Mouse (Mus musculus) myocyte (in vitro differentiated cells): ENCODE data around the gene Dtnb. TPM values are rescaled to one million over a fixed set of nuclear protein-coding genes. Genes with fewer than 3 reads are reported as not detected.
"Not testable (repeated sequence)": the region's sequence is repeated elsewhere in the genome, so short reads cannot be mapped to it uniquely, and the experiment has no call there.

Experiments used
- H3K27me3 ChIP-seq: one replicate; pipeline ENCODE4 v1.6.1; 2011; ENCODE audit not compliant: control insufficient read depth, insufficient read depth, insufficient read length
- H3K36me3 ChIP-seq: one replicate; pipeline ENCODE4 v1.6.1; 2011; ENCODE audit not compliant: control insufficient read depth, insufficient read depth
- H3K4me2 ChIP-seq: one replicate; pipeline ENCODE4 v1.6.1; 2011; ENCODE audit warnings: low read depth, control low read depth
- H3K4me3 ChIP-seq: one replicate; pipeline ENCODE4 v1.5.1; 2011; ENCODE audit warnings: mild to moderate bottlenecking, control low read depth, moderate library complexity
- H3K79me2 ChIP-seq: one replicate; pipeline ENCODE4 v1.6.1; 2011; ENCODE audit not compliant: control insufficient read depth, insufficient read depth
- H3ac ChIP-seq: one replicate; pipeline ENCODE4 v1.6.1; 2011; ENCODE audit not compliant: control insufficient read depth, insufficient read length
- CEBPB ChIP-seq: IDR thresholded peaks from 2 replicates; pipeline ENCODE4 v1.6.1; 2011; ENCODE audit warnings: mild to moderate bottlenecking, moderate library complexity; ENCODE audit not compliant: poor library complexity, insufficient read depth, severe bottlenecking
- E2F4 ChIP-seq: IDR thresholded peaks from one replicate; pipeline ENCODE4 v1.6.1; 2011; ENCODE audit warnings: mild to moderate bottlenecking, control low read depth, moderate library complexity; ENCODE audit not compliant: insufficient read depth
- MAX ChIP-seq: IDR thresholded peaks from one replicate; pipeline ENCODE4 v1.6.1; 2011; ENCODE audit warnings: low read depth, mild to moderate bottlenecking, control low read depth
- MYOD1 ChIP-seq, 3 experiments: IDR thresholded peaks; one replicate each; pipeline ENCODE4 v1.6.1; 2011; ENCODE audit warnings: control low read depth in 2 of 3, low read depth in 2 of 3, mild to moderate bottlenecking in 2 of 3, moderate library complexity in 1 of 3; ENCODE audit not compliant: insufficient read length in 2 of 3, control insufficient read depth in 1 of 3
- MYOG ChIP-seq, 3 experiments: IDR thresholded peaks; one replicate each; pipeline ENCODE4 v1.6.1; 2011; ENCODE audit warnings: control low read depth in 2 of 3, low read depth in 2 of 3, mild to moderate bottlenecking in 2 of 3; ENCODE audit not compliant: insufficient read length in 2 of 3, control insufficient read depth in 1 of 3, insufficient read depth in 1 of 3
- POLR2A ChIP-seq: IDR thresholded peaks from one replicate; pipeline ENCODE4 v1.6.1; 2011; ENCODE audit warnings: low read depth, mild to moderate bottlenecking, control low read depth, moderate library complexity; ENCODE audit not compliant: insufficient read length
- POLR2AphosphoS2 ChIP-seq: IDR thresholded peaks from one replicate; pipeline ENCODE4 v1.6.1; 2011; ENCODE audit warnings: low read depth, control low read depth; ENCODE audit not compliant: insufficient read length
- REST ChIP-seq: IDR thresholded peaks from one replicate; pipeline ENCODE4 v1.6.1; 2011; ENCODE audit warnings: mild to moderate bottlenecking, control low read depth, moderate library complexity; ENCODE audit not compliant: insufficient read depth, insufficient read length
- SRF ChIP-seq: IDR thresholded peaks from one replicate; pipeline ENCODE4 v1.6.1; 2011; ENCODE audit warnings: low read depth; ENCODE audit not compliant: control insufficient read depth, insufficient read length
- TCF12 ChIP-seq: IDR thresholded peaks from one replicate; pipeline ENCODE4 v1.6.1; 2011; ENCODE audit warnings: mild to moderate bottlenecking, control low read depth; ENCODE audit not compliant: poor library complexity, insufficient read depth, severe bottlenecking
- TCF3 ChIP-seq: IDR thresholded peaks from one replicate; pipeline ENCODE4 v1.6.1; 2011; ENCODE audit warnings: low read depth, control low read depth; ENCODE audit not compliant: insufficient read length
- USF1 ChIP-seq: IDR thresholded peaks from one replicate; pipeline ENCODE4 v1.6.1; 2011; ENCODE audit warnings: low read depth, mild to moderate bottlenecking, control low read depth, moderate library complexity
- polyA plus RNA-seq: library from polyadenylated mRNA; unstranded; fragments of >200 nt; fragmentation: generic; extraction: Trizol; gene quantifications from one replicate; pipeline ENCODE4 v1.2.1, GENCODE M21; 2012; ENCODE audit warnings: missing spikeins

The Dtnb gene
- polyA plus RNA-seq, 1 experiment, result 5.5 TPM

DNA sequence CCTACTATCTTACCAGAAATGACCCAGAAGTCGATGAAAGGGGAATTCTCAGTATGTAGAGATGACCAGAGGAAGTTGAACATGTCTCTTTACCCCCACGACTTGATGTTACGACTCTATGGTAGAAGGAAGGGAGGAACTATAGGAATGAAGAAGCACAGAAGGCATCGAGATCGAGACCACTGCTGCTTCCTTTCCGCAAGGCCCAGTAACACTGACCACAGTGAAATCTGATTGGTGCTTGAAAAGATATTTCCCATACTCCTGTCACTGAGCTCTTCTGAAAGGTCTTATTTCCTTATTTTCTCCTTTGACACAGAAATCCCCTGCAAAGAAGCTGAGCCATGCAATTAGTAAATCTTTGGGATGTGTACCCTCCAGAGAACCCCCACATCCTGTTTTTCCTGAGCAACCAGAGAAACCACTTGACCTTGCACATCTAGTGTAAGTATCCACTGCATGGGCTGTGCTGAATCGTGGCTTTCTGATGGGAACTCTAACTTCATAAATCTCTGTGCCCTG is 114.3 kb downstream of the Dtnb start:
- no peak for TF ChIP-seq CEBPB
- TF ChIP-seq MYOG (IDR thresholded peaks at IDR 0.05; ENCODE audit: control insufficient read depth in 1 of 3, insufficient read depth in 1 of 3, insufficient read length in 2 of 3, low read depth in 2 of 3), result no peak
- TF ChIP-seq USF1, result no peak
- TF ChIP-seq POLR2A, result no peak
- TF ChIP-seq TCF3, result no peak
- no peak for TF ChIP-seq MYOD1 (IDR thresholded peaks at IDR 0.05; ENCODE audit: control insufficient read depth in 1 of 3, insufficient read length in 2 of 3, low read depth in 2 of 3)
- TF ChIP-seq POLR2AphosphoS2, result no peak
- no peak for TF ChIP-seq MAX
- TF ChIP-seq TCF12, result no peak
- TF ChIP-seq REST, result no peak
- no peak for TF ChIP-seq SRF
- no peak for TF ChIP-seq E2F4
- Histone ChIP-seq H3K4me2 (no peak overlapping the region), H3ac (no peak overlapping the region), H3K36me3 (no peaks in the 10 kb centered on the region), H3K4me3 (no peak overlapping the region), H3K27me3 (no peaks in the 10 kb centered on the region), H3K79me2 (no peaks in the 10 kb centered on the region)

DNA sequence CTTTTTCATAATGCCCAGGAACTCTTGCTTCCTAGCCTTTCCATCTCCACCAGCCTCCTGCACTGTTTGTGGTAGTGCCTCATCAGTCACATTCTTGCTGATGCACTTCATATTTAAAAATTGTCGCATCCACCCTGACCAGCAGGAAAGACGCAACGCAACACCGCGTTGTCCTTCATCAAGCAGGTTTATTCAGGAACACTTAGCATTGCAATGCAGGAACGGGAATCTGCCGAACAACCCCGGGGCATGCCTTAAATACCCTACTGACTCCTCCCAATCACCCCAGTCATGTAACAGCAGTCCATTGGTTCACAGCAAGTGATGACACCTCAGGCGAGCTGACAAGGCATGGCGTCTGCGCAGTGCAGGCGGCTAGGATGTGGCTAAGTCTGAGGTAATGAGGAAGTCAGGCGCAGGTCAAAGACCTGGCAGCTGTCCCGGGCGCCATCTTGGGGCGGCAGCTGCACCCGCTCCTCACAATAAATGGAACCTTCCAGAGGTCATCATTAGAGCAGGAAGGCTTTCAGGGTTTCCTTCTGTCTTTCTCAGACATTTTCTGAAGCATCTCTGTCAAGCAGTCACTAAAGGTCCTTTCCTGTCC is 118.8 kb downstream of the Dtnb start:
- H3K27me3 ChIP-seq, H3K4me3 ChIP-seq, H3ac ChIP-seq, H3K79me2 ChIP-seq, H3K36me3 ChIP-seq, H3K4me2 ChIP-seq: not testable (repeated sequence)

GRCm38 (mm10) chr12:3692795-3693392 is 120.7 kb downstream of the Dtnb start:
- TF ChIP-seq E2F4 (no peak), MAX (no peak), MYOG (IDR thresholded peaks at IDR 0.05; ENCODE audit: control insufficient read depth in 1 of 3, insufficient read depth in 1 of 3, insufficient read length in 2 of 3, low read depth in 2 of 3) (no peak), REST (no peak), USF1 (no peak), CEBPB (no peak), POLR2AphosphoS2 (no peak), SRF (no peak), TCF12 (no peak)
- H3ac ChIP-seq, result no peak overlapping the region
- H3K4me3 ChIP-seq, result no peak overlapping the region
- no peaks in the 10 kb centered on the region for H3K79me2 ChIP-seq
- H3K36me3 ChIP-seq, result no peaks in the 10 kb centered on the region
- H3K27me3 ChIP-seq, result no peaks in the 10 kb centered on the region
- no peak overlapping the region for H3K4me2 ChIP-seq

- no peaks in the 10 kb centered on the region for H3K27me3 ChIP-seq
- no peaks in the 10 kb centered on the region for H3K79me2 ChIP-seq
- no peaks in the 10 kb centered on the region for H3K36me3 ChIP-seq
- H3K4me3 ChIP-seq, result no peak overlapping the region
- no peak overlapping the region for H3ac ChIP-seq
- no peak overlapping the region for H3K4me2 ChIP-seq
- no peak for TF ChIP-seq REST
- no peak for TF ChIP-seq SRF
- TF ChIP-seq TCF12, result no peak
- no peak for TF ChIP-seq TCF3
- TF ChIP-seq E2F4, result no peak
- TF ChIP-seq MAX, result no peak
- no peak for TF ChIP-seq MYOD1 (IDR thresholded peaks at IDR 0.05; ENCODE audit: control insufficient read depth in 1 of 3, insufficient read length in 2 of 3, low read depth in 2 of 3)
- TF ChIP-seq CEBPB, result no peak
- no peak for TF ChIP-seq MYOG (IDR thresholded peaks at IDR 0.05; ENCODE audit: control insufficient read depth in 1 of 3, insufficient read depth in 1 of 3, insufficient read length in 2 of 3, low read depth in 2 of 3)
- no peak for TF ChIP-seq USF1
Measured at GRCm38 (mm10) chr12:3695741-3696501, 123.7 kb downstream of the Dtnb start.

GRCm38 (mm10) chr12:3700503-3700902 is 128.3 kb downstream of the Dtnb start:
- no peak overlapping the region for H3K4me2 ChIP-seq

More at GRCm38 (mm10) chr12:3700503-3700902, 128.3 kb downstream of the Dtnb start:
- no peak overlapping the region for H3K4me3 ChIP-seq
- H3ac ChIP-seq, result no peak overlapping the region
- no peak for TF ChIP-seq TCF3
- H3K27me3 ChIP-seq, result no peaks in the 10 kb centered on the region
- H3K36me3 ChIP-seq, result no peaks in the 10 kb centered on the region
- no peaks in the 10 kb centered on the region for H3K79me2 ChIP-seq
